Mouse (Mus musculus) liver, embryonic 11.5 days (tissue): Measurements from ENCODE around the gene Hnrnpa3. TPM values are rescaled to one million over a fixed set of nuclear protein-coding genes. Genes with fewer than 3 reads are reported as not detected.
A peak's percentile ranks its signal among the peaks of the same experiment; 100 is the strongest.

ENCODE experiments used
- ATAC-seq: fragments of 200-750 bp; cut with Nextera tagmentation; replicated peaks from 2 replicates; pipeline ENCODE4 v1.8.0; 2017; ENCODE audit warnings: moderate number of reproducible peaks, mild to moderate bottlenecking, moderate TSS enrichment, moderate library complexity; ENCODE audit not compliant: low FRiP score
- DNase-seq: peaks from one replicate; pipeline ENCODE4 v3.0.0-alpha.2; 2017; ENCODE audit warnings: low spot score
- H3K27ac ChIP-seq: fragments of 300-500 bp; sonication (generic); 2 replicates; pipeline ENCODE4 v1.5.1; 2014; ENCODE audit warnings: mild to moderate bottlenecking, low read depth, low read length, control low read depth
- H3K27me3 ChIP-seq: fragments of 300-500 bp; sonication (generic); replicated peaks from 2 replicates; pipeline ENCODE4 v1.6.1; 2014; ENCODE audit warnings: low read length, mixed read lengths; ENCODE audit not compliant: control insufficient read depth, insufficient read depth
- H3K36me3 ChIP-seq: fragments of 300-500 bp; sonication (generic); 2 replicates; pipeline ENCODE4 v1.6.1; 2014; ENCODE audit warnings: mild to moderate bottlenecking, low read length, moderate library complexity, mixed read lengths; ENCODE audit not compliant: control insufficient read depth, insufficient read depth
- H3K4me1 ChIP-seq: fragments of 300-500 bp; sonication (generic); replicated peaks from 2 replicates; pipeline ENCODE4 v1.6.1; 2014; ENCODE audit warnings: low read length, mixed read lengths; ENCODE audit not compliant: control insufficient read depth, insufficient read depth
- H3K4me2 ChIP-seq: fragments of 300-500 bp; sonication (generic); 2 replicates; pipeline ENCODE4 v1.6.1; 2014; ENCODE audit warnings: mild to moderate bottlenecking, control low read depth, moderate library complexity
- H3K4me3 ChIP-seq: fragments of 300-500 bp; sonication (generic); 2 replicates; pipeline ENCODE4 v1.5.1; 2014; ENCODE audit warnings: low read depth, low read length, control low read depth
- H3K9ac ChIP-seq: fragments of 300-500 bp; sonication (generic); 2 replicates; pipeline ENCODE4 v1.6.1; 2014; ENCODE audit warnings: low read depth, low read length, control low read depth
- H3K9me3 ChIP-seq: fragments of 300-500 bp; sonication (generic); 2 replicates; pipeline ENCODE4 v1.6.1; 2016; ENCODE audit warnings: low read length, inconsistent platforms, mixed read lengths; ENCODE audit not compliant: control insufficient read depth
- WGBS: fragments of 180-500 bp; shearing (Covaris S2); extraction: QIAGEN DNeasy Blood & Tissue Kit; methylation state at CpG from one replicate; pipeline ENCODE4 v1.1.7; 2014; 5-methylcytosine and 5-hydroxymethylcytosine counted together
- polyA plus RNA-seq: library from polyadenylated mRNA; unstranded; fragments of >200 nt; fragmentation: Nextera tagmentation; extraction: Ambion mirVana; gene quantifications from 2 replicates; pipeline ENCODE4 v1.2.1, GENCODE M21; 2014

The Hnrnpa3 gene
- polyA plus RNA-seq, 1 experiment from 2014 or later: 234 TPM

GRCm38 (mm10) chr2:75679947-75680346 lies 20.9 kb downstream of the Hnrnpa3 start:
- no peak for ATAC-seq
- H3K4me2 ChIP-seq: no peak overlapping the region
- H3K4me1 ChIP-seq: peaks cover 26% of the 10 kb centered on the region
- DNase-seq: no peak
- H3K9me3 ChIP-seq: no peaks in the 10 kb centered on the region
- H3K27me3 ChIP-seq: no peaks in the 10 kb centered on the region
- H3K27ac ChIP-seq: no peak overlapping the region
- no peak overlapping the region for H3K4me3 ChIP-seq
- WGBS: 92% methylated on average over 8 of the region's 8 CpGs
- peaks cover 12% of the 10 kb centered on the region; the same call in 1 of the 2 replicates for H3K36me3 ChIP-seq
- no peak overlapping the region for H3K9ac ChIP-seq

DNA sequence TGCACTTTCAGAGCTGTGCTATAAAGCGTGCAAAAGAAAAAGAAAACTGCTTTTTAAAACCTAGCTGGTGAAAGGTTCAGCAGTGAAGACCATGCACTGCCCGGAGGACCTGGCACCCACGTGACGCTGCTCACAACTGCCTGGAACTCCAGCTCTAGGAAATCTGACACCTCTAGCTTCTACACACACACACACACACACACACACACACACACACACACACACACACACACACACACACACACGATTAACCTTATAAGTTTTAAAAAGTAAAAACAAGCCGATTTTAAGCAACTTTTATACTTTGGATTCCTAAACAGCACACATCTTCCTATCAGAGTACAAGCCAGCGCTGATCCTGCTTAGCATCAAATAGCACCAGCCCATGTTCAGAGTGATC lies 22.4 kb downstream of the Hnrnpa3 start:
- no peaks in the 10 kb centered on the region for H3K9me3 ChIP-seq
- no peak overlapping the region for H3K4me2 ChIP-seq
- H3K27ac ChIP-seq: no peak overlapping the region
- DNase-seq (no peak), ATAC-seq (no peak)
- peaks cover 37% of the 10 kb centered on the region for H3K4me1 ChIP-seq
- 55% methylated on average over 7 of the region's 7 CpGs for WGBS
- H3K27me3 ChIP-seq: no peaks in the 10 kb centered on the region
- H3K9ac ChIP-seq: peak overlapping the region; percentile 30; the same call in 1 of the 2 replicates
- no peak overlapping the region for H3K4me3 ChIP-seq
- H3K36me3 ChIP-seq: peaks cover 12% of the 10 kb centered on the region; the same call in 1 of the 2 replicates

GRCm38 (mm10) chr2:75682978-75683709 lies 24.1 kb downstream of the Hnrnpa3 start:
- Histone ChIP-seq H3K36me3 (peaks cover 9% of the 10 kb centered on the region; the same call in 1 of the 2 replicates), H3K27ac (peak overlapping the region; percentile 41), H3K4me3 (no peak overlapping the region), H3K4me2 (peak overlapping the region; percentile 18; the same call in 1 of the 2 replicates), H3K9ac (peak overlapping the region; percentile 28; the same call in 1 of the 2 replicates), H3K27me3 (no peaks in the 10 kb centered on the region), H3K4me1 (peaks cover 43% of the 10 kb centered on the region), H3K9me3 (no peaks in the 10 kb centered on the region)
- ATAC-seq (peak; percentile 14; the same call in 1 of the 2 replicates), DNase-seq (no peak)
- WGBS: 54% methylated on average over 15 of the region's 15 CpGs

GRCm38 (mm10) chr2:75684526-75684925 lies 25.5 kb downstream of the Hnrnpa3 start:
- DNase-seq (no peak), ATAC-seq (no peak)
- Histone ChIP-seq H3K4me2 (no peak overlapping the region), H3K27ac (no peak overlapping the region), H3K9ac (no peak overlapping the region), H3K4me1 (peaks cover 43% of the 10 kb centered on the region), H3K4me3 (no peak overlapping the region), H3K9me3 (no peaks in the 10 kb centered on the region), H3K27me3 (no peaks in the 10 kb centered on the region), H3K36me3 (no peaks in the 10 kb centered on the region)
- WGBS: 84% methylated on average over 3 of the region's 3 CpGs

DNA sequence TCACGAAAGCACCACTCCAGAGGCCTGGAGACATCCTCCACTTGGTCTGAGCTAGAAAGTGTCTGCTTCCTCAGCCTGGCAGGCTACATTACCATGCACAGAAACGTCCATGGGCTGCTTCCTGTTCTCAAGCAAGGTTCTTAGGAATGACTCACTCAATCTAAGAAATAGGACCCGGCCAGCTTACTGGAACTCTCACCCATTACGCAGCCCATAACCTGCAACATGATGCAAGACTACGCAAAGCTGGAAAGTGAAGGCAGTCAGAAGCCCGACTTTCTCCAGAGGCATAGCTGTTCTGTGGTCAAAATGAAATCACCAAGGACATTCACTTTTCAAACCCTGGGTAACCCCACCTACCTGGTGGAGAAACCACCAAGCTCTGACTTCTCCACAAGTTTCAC lies 26.4 kb downstream of the Hnrnpa3 start:
- Histone ChIP-seq H3K9ac (no peak overlapping the region), H3K27me3 (no peaks in the 10 kb centered on the region), H3K4me3 (no peak overlapping the region), H3K4me1 (peaks cover 45% of the 10 kb centered on the region), H3K36me3 (no peaks in the 10 kb centered on the region), H3K27ac (no peak overlapping the region), H3K9me3 (no peaks in the 10 kb centered on the region), H3K4me2 (no peak overlapping the region)
- ATAC-seq: no peak
- 58% methylated on average over 6 of the region's 6 CpGs for WGBS
- DNase-seq: no peak

GRCm38 (mm10) chr2:75687040-75687749 lies 28.1 kb downstream of the Hnrnpa3 start:
- H3K36me3 ChIP-seq: no peaks in the 10 kb centered on the region
- WGBS: 87% methylated on average over 10 of the region's 10 CpGs
- no peaks in the 10 kb centered on the region for H3K27me3 ChIP-seq
- no peak overlapping the region for H3K9ac ChIP-seq
- ATAC-seq (no peak), DNase-seq (no peak)
- H3K4me1 ChIP-seq: peaks cover 38% of the 10 kb centered on the region
- H3K4me2 ChIP-seq: no peak overlapping the region
- H3K27ac ChIP-seq: no peak overlapping the region
- no peak overlapping the region for H3K4me3 ChIP-seq
- H3K9me3 ChIP-seq: no peaks in the 10 kb centered on the region

DNA sequence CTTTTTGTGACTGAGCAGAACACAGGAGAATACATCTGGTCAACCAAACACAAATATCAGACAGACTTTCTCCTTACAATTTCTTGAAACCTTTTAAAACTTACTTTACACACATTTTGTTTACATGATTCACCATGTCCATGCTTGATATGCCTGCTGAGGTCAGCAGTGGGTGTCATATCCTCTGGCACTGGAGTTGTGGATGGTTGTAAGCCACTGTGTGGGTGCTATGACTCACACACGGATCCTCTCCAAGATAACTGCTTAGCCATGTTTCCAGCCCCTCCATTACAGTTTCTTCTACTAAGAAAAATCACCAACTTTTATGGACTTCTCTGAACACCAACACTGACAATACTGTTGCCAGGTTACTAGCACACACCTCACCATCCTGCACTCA lies 29.8 kb downstream of the Hnrnpa3 start:
- Histone ChIP-seq H3K9me3 (no peaks in the 10 kb centered on the region), H3K27me3 (no peaks in the 10 kb centered on the region), H3K9ac (no peak overlapping the region), H3K4me2 (no peak overlapping the region), H3K27ac (no peak overlapping the region), H3K36me3 (no peaks in the 10 kb centered on the region), H3K4me3 (no peak overlapping the region), H3K4me1 (peaks cover 32% of the 10 kb centered on the region)
- DNase-seq (no peak), ATAC-seq (no peak)
- WGBS: 80% methylated on average over 1 of the region's 1 CpGs

DNA sequence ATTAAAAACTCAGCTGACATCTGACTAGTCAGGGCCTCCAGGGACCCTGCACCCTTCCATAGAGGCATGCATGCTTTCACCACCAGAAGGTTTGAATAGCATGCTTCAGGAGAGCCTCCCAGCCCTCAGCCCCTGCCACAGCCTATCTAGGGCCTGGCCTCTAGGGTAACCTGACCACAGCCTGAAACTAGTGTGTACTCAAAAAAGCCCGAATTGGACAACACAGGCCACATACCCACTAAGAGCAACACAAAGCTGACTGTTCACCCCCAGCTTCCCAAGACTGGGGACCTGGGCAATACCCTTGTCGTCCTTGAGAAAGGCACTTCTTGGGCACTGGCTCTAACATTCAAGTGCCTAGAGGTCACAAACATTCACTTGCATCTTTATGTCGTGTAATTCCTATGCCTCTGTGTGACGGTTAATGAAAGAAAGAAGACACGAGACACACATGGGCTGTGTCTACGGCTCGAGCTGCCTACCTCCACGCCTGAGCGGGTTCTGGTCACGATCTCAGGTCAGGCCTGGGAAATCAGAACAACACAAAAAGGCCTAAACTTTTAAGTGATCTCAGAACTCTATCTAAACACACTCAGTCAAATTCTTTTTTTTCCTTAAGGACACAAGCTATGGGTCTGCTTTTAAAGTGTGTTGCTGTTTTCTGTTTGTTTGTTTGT lies 30.6 kb downstream of the Hnrnpa3 start:
- Histone ChIP-seq H3K4me2 (no peak overlapping the region), H3K9me3 (no peaks in the 10 kb centered on the region), H3K27ac (no peak overlapping the region), H3K4me3 (no peak overlapping the region), H3K9ac (no peak overlapping the region), H3K36me3 (no peaks in the 10 kb centered on the region), H3K27me3 (no peaks in the 10 kb centered on the region), H3K4me1 (peaks cover 25% of the 10 kb centered on the region)
- ATAC-seq (no peak), DNase-seq (no peak)
- 89% methylated on average over 10 of the region's 10 CpGs for WGBS
